Mouse (Mus musculus) megakaryocyte, embryonic 14.5 days (primary cell): Measurements from ENCODE around the gene Dhrs13. TPM values are rescaled to one million over a fixed set of nuclear protein-coding genes. Genes with fewer than 3 reads are reported as not detected.
"Not testable (repeated sequence)": the region's sequence is repeated elsewhere in the genome, so short reads cannot be mapped to it uniquely, and the experiment has no call there.

Experiments used
- H3K27me3 ChIP-seq: replicated peaks from 2 replicates; pipeline ENCODE3; 2012; ENCODE audit warnings: inconsistent platforms
- H3K36me3 ChIP-seq: replicated peaks from 2 replicates; pipeline ENCODE3; 2012; ENCODE audit warnings: low read length, inconsistent platforms, mixed read lengths
- H3K4me1 ChIP-seq: 2 replicates; pipeline ENCODE4 v1.6.1; 2012; ENCODE audit warnings: inconsistent platforms
- H3K4me3 ChIP-seq: replicated peaks from 2 replicates; pipeline ENCODE3; 2012; ENCODE audit warnings: moderate library complexity, mild to moderate bottlenecking, inconsistent platforms
- H3K9me3 ChIP-seq: 2 replicates; pipeline ENCODE4 v1.6.1; 2012; ENCODE audit warnings: inconsistent platforms
- FLI1 ChIP-seq: IDR thresholded peaks from 2 replicates; pipeline ENCODE4 v1.6.1; 2012; ENCODE audit warnings: low read length, inconsistent platforms, mixed read lengths
- GATA1 ChIP-seq: IDR thresholded peaks from 3 replicates; pipeline ENCODE4 v1.6.1; 2012; ENCODE audit warnings: mixed read lengths, low read length, inconsistent platforms, borderline replicate concordance
- polyA plus RNA-seq: library from polyadenylated mRNA; stranded (reverse); fragments of >175 nt; gene quantifications from 2 replicates; pipeline ENCODE4 v1.2.3, GENCODE M21; 2012; ENCODE audit warnings: low replicate concordance; ENCODE audit not compliant: insufficient read depth

Dhrs13 gene
- polyA plus RNA-seq, 1 experiment = 5.9 TPM

- Histone ChIP-seq H3K36me3 (peaks cover 7% of the 10 kb centered on the region), H3K9me3 (no peaks in the 10 kb centered on the region), H3K27me3 (peaks cover 9% of the 10 kb centered on the region), H3K4me1 (peaks cover 24% of the 10 kb centered on the region), H3K4me3 (no peak overlapping the region)
- TF ChIP-seq FLI1 = no peak
- TF ChIP-seq GATA1 = no peak
These were observed 8.8 kb downstream of the Dhrs13 start for GRCm38 (mm10) chr11:78040878-78041277.

- not testable (repeated sequence) for H3K27me3 ChIP-seq, H3K4me3 ChIP-seq, H3K36me3 ChIP-seq, H3K9me3 ChIP-seq
- H3K4me1 ChIP-seq = peaks cover 16% of the 10 kb centered on the region
These were observed 10.3 kb downstream of the Dhrs13 start for GRCm38 (mm10) chr11:78042290-78042870.

GRCm38 (mm10) chr11:78044758-78045251 is 12.7 kb downstream of the Dhrs13 start:
- H3K27me3 ChIP-seq = peaks cover 5% of the 10 kb centered on the region
- TF ChIP-seq FLI1 (no peak), GATA1 (no peak)
- no peak overlapping the region for H3K4me3 ChIP-seq
- no peaks in the 10 kb centered on the region for H3K9me3 ChIP-seq
- H3K4me1 ChIP-seq = peaks cover 12% of the 10 kb centered on the region
- H3K36me3 ChIP-seq = no peaks in the 10 kb centered on the region

GRCm38 (mm10) chr11:78048637-78049036 is 16.6 kb downstream of the Dhrs13 start:
- not testable (repeated sequence) for H3K36me3 ChIP-seq, H3K9me3 ChIP-seq, H3K4me3 ChIP-seq
- H3K4me1 ChIP-seq = peaks cover 24% of the 10 kb centered on the region
- peaks cover 26% of the 10 kb centered on the region for H3K27me3 ChIP-seq

DNA sequence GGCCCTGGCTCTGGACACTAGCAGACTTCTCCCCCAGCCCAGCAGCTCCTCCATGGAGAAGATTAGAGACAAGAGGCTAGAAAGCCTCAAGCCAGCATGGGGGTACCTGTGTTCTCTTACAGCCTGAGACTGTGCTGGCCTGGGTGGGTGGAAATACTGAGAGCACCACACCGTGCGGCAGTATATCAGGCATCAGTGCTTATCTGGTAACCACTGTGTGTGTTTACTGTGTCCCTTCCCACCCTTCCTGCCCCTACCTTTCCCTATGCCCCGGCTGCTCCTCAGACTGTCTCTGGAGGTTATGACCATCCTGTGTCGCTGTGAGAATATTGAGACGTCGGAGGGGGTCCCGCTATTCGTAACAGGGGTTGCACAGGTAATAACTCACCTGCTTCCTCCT is 21.0 kb downstream of the Dhrs13 start:
- H3K27me3 ChIP-seq = peaks cover 50% of the 10 kb centered on the region
- H3K4me3 ChIP-seq = no peak overlapping the region
- TF ChIP-seq FLI1 (no peak), GATA1 (no peak)
- no peaks in the 10 kb centered on the region for H3K9me3 ChIP-seq
- peaks cover 20% of the 10 kb centered on the region for H3K4me1 ChIP-seq
- H3K36me3 ChIP-seq = peaks cover 7% of the 10 kb centered on the region

DNA sequence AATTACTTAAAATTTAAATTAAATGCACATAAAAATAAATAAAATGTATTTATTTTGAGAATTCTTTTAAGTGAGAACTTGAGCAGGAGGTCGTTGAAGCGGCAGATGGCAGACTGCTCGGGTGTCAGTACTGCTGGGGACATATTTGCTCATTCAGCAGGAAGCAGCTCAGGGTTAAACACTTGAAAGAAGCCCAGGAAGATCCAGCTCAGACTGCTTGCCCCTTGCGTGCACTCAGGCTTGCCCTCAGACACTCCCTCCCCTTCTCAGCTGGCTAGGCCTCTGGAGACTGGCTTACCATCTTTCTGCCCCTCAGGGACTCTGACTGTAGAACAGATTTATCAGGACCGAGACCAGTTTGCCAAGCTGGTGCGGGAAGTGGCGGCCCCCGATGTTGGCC is 24.9 kb downstream of the Dhrs13 start:
- peaks cover 15% of the 10 kb centered on the region for H3K36me3 ChIP-seq

DNA sequence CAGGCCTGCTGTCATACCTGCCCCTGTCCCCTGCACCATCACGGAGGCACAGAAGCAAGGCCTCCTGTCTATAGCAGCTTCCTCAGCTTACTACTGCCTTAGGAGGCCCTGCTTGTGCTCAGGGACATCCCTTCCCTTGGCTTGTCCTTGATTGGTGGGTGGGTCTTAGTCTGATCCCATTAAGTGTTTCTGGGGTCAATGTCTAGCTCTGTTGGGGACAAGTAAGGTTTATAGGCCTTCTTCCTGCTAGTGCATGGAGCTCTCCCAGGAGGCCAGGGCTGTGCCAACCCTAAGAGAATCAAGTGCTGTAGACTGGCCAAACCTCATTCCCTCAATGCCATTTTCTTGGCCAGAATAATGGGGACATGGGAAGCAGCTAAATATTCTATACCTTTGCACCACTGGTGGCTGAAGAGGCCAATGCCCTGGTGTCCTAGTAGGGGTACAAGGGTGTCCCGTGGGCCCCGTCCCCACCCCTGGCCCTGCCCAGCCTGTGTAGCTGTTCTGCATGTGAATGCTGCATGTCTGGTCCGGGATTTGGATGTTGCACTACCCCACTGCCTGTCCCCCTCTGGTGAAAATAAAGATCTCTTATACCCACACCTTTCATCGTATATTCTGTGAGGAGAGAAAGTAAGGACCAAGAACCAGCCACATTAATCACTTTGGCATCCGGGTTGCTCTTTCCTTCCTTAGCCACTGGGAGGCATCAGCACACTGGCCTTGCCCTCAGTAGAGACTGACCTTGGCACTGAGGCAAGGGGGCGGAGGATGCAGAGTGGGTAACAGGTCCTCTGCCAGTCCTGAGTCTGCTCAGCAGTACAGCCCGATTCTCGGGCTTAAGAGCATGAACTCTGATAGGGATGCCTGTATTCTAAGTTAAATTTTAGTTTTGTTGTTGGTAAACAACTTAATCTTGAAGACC is 28.0 kb downstream of the Dhrs13 start:
- no peak for TF ChIP-seq GATA1
- no peak for TF ChIP-seq FLI1
- Histone ChIP-seq H3K4me1 (peaks cover 31% of the 10 kb centered on the region), H3K9me3 (no peaks in the 10 kb centered on the region), H3K36me3 (peaks cover 15% of the 10 kb centered on the region), H3K27me3 (peaks cover 31% of the 10 kb centered on the region), H3K4me3 (no peak overlapping the region)

More for the DNA sequence above, 24.9 kb downstream of the Dhrs13 start:
- Histone ChIP-seq H3K27me3 (peaks cover 55% of the 10 kb centered on the region), H3K9me3 (no peaks in the 10 kb centered on the region), H3K4me3 (no peak overlapping the region), H3K4me1 (peaks cover 35% of the 10 kb centered on the region)
- TF ChIP-seq GATA1 (no peak), FLI1 (no peak)

DNA sequence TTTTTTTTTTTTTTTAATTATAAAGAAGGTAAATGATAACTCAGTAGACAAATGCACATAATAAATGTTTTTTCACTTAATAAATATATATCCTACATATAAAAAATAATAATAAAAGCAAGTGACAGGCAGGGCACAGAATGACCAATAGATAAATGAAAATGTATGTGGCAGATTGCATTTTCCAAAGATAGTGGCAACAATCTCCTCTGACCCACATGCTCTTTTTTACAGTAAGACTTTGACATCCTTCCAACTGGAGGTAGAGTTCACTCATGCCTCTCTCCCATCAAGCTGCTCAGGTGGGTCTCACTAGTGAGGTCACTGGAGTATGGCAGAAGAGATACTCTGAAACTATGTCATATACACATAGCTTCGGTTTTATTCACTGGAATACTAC is 30.5 kb downstream of the Dhrs13 start:
- H3K27me3 ChIP-seq = peaks cover 20% of the 10 kb centered on the region
- no peak for TF ChIP-seq GATA1
- no peak for TF ChIP-seq FLI1
- H3K36me3 ChIP-seq = peaks cover 11% of the 10 kb centered on the region
- no peaks in the 10 kb centered on the region for H3K9me3 ChIP-seq
- no peak overlapping the region for H3K4me3 ChIP-seq
- H3K4me1 ChIP-seq = peaks cover 46% of the 10 kb centered on the region

GRCm38 (mm10) chr11:78065906-78066305 is 33.8 kb downstream of the Dhrs13 start:
- no peak overlapping the region for H3K4me3 ChIP-seq
- TF ChIP-seq FLI1 (no peak), GATA1 (no peak)
- no peaks in the 10 kb centered on the region for H3K36me3 ChIP-seq
- H3K4me1 ChIP-seq = peaks cover 51% of the 10 kb centered on the region
- H3K9me3 ChIP-seq = no peaks in the 10 kb centered on the region
- no peaks in the 10 kb centered on the region for H3K27me3 ChIP-seq

GRCm38 (mm10) chr11:78066641-78067040 is 34.6 kb downstream of the Dhrs13 start:
- Histone ChIP-seq H3K9me3 (no peaks in the 10 kb centered on the region), H3K4me3 (no peak overlapping the region), H3K4me1 (peaks cover 48% of the 10 kb centered on the region), H3K36me3 (peaks cover 1% of the 10 kb centered on the region), H3K27me3 (no peaks in the 10 kb centered on the region)
- TF ChIP-seq GATA1 = no peak
- TF ChIP-seq FLI1 = no peak
